Mouse (Mus musculus): ENCODE data around the gene Dnajc11.

DNA sequence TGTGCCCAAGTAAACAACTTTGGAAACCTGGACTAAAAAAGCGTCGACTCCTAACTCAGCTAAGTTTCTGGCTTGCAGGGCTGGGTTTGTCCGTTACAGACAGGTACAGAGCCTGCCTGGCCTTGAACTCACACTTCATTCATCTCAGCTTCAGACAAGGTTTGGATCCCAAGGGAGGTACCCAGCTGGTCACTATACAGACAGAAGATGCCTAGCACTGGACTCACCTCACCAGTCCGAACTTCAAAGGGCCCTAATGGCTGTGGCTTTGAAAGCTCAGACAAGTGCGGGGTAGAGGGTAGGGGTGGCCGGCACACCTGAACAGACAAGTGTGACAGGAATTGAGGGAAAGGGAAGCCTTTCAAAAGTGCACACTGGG is 55.6 kb downstream of the Dnajc11 start:
- TF ChIP-seq CTCF (IDR thresholded peaks at IDR 0.05; ENCODE audit: extremely low read depth, insufficient read depth, low read length) = no peak
- no peak for TF ChIP-seq POLR2A (IDR thresholded peaks at IDR 0.05; ENCODE audit: extremely low read depth, insufficient read depth, low read length)

Data from cortical plate, adult 2 months (tissue).